Mouse (Mus musculus) brain, embryonic 14.5 days (tissue): ENCODE data around the gene Slc30a3.

Experiments used
- CTCF ChIP-seq: fragments of 200-500 bp; IDR thresholded peaks from 2 replicates; pipeline ENCODE4 v1.5.1; 2012; ENCODE audit warnings: inconsistent platforms, mild to moderate bottlenecking, moderate library complexity, borderline replicate concordance; ENCODE audit not compliant: insufficient read depth, insufficient read length; ENCODE audit errors: extremely low read depth
- POLR2A ChIP-seq: fragments of 200-500 bp; IDR thresholded peaks from 2 replicates; pipeline ENCODE4 v1.6.1; 2012; ENCODE audit warnings: mild to moderate bottlenecking, inconsistent platforms, borderline replicate concordance; ENCODE audit not compliant: poor library complexity, insufficient read depth, insufficient read length, severe bottlenecking; ENCODE audit errors: extremely low read depth

- TF ChIP-seq POLR2A (no peak), CTCF (no peak)
These were observed 52.6 kb downstream of the Slc30a3 start for GRCm38 (mm10) chr5:31055216-31056140.
